Mouse (Mus musculus): ENCODE data around the gene Dbp. TPM values are rescaled to one million over a fixed set of nuclear protein-coding genes. Genes with fewer than 3 reads are reported as not detected.

The Dbp gene
- polyA plus RNA-seq, 1 experiment from 2014 or later = 4.7 TPM

DNA sequence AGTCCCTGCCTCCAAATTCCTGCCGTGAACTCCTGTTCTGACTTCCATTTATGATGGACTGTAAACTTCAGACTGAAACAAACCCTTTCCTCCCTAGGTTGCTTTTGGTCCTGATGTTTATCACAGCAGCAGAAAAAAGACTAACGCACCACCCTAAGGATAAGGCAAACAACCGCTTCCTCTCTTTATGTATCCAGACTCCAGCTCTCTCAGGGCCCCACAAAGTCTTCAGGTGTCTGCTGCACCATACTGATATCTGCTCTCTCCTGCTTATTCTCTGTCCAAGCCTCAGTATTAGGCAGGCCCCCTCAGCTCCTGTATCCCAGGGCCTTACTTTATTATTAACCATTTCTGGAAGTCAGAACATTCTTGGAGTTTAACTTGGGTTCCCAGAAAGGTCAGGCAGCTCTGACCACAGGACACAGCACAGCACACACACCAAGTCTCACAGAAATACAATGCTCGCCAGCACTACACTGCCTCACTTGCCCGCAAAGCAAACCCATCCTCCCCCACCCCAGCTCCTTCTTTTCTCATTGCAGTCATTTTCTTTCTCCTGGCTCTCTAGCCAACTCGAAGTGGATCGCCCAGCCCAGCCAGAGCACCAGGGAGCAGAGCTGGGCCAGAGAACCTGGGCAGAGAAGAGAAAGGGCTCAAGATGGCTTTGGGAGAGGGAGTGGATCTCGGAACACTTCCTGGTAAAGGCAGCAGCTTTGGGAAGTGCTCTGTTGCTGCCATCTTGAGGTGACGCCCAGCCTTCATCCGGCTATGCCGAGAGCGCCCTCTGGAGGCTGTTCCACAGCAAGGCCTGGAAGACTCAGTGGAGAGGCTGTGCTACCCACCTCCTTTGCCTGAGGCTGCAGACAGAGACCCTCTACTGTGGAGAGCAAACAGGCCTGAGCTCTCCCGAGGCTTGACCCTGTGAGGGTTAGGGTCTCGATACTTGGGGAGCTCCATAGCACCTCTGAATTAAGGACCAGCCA, 22.5 kb upstream of the Dbp start:
- Histone ChIP-seq H3K27ac (peak overlapping the region; percentile 84), H3K36me3 (no peaks in the 10 kb centered on the region), H3K27me3 (ENCODE audit: low read depth, poor library complexity, severe bottlenecking) (no peaks in the 10 kb centered on the region), H3K4me3 (peak overlapping the region; percentile 20; the same call in 1 of the 2 replicates), H3K9me3 (replicated peaks) (no peaks in the 10 kb centered on the region), H3K4me1 (peaks cover 43% of the 10 kb centered on the region)
- DNase-seq (ENCODE audit: low spot score) = peak; percentile 96
- 31% methylated on average over 14 of the region's 14 CpGs for WGBS

GRCm38 (mm10) chr7:45683396-45684050, 21.4 kb upstream of the Dbp start, which contains the start of gene Ntn5:
Ntn5 (plus strand) TSS chr7:45684022.
- H3K9me3 ChIP-seq (replicated peaks) = no peaks in the 10 kb centered on the region
- H3K4me1 ChIP-seq = peaks cover 43% of the 10 kb centered on the region
- no peak for DNase-seq (ENCODE audit: low spot score)
- no peaks in the 10 kb centered on the region for H3K27me3 ChIP-seq (ENCODE audit: low read depth, poor library complexity, severe bottlenecking)
- 72% methylated on average over 7 of the region's 7 CpGs for WGBS
- no peaks in the 10 kb centered on the region for H3K36me3 ChIP-seq
- H3K4me3 ChIP-seq = peak within 1 kb of the TSS; percentile 20; the same call in 1 of the 2 replicates
- H3K27ac ChIP-seq = peak within 1 kb of the TSS; percentile 84

- no peak for DNase-seq (ENCODE audit: low spot score)
- peak overlapping the region; percentile 54 for H3K27ac ChIP-seq
- no peaks in the 10 kb centered on the region for H3K27me3 ChIP-seq (ENCODE audit: low read depth, poor library complexity, severe bottlenecking)
- no peaks in the 10 kb centered on the region for H3K36me3 ChIP-seq
- WGBS = 39% methylated on average over 10 of the region's 10 CpGs
- peak overlapping the region; percentile 9; the same call in 1 of the 2 replicates for H3K4me3 ChIP-seq
- peaks cover 54% of the 10 kb centered on the region for H3K4me1 ChIP-seq
- H3K9me3 ChIP-seq (replicated peaks) = no peaks in the 10 kb centered on the region
These were observed 19.1 kb upstream of the Dbp start for GRCm38 (mm10) chr7:45685811-45686210.

DNA sequence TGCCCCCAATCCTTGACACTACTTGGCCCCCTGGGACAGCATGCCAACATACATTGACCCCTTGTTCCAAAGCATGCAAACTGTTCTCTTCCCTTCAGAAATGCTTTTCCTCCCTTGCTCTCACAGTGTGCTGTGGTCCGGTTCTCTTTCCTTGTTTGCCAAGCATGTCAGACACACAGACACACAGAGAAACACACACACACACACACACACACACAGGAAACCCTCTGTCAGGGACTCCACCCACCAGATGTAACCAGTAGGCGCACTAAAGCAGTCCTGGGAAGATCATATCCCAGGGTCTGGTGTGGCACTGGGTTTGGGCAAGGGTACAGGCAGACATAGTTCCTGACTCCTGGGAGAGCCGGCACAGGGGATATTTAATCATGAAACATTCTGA, 18.0 kb upstream of the Dbp start:
- H3K36me3 ChIP-seq = no peaks in the 10 kb centered on the region
- H3K27ac ChIP-seq = no peak overlapping the region; the same call in 1 of the 2 replicates
- no peak overlapping the region for H3K4me3 ChIP-seq
- WGBS = 89% methylated on average over 3 of the region's 3 CpGs
- DNase-seq (ENCODE audit: low spot score) = no peak
- no peaks in the 10 kb centered on the region for H3K27me3 ChIP-seq (ENCODE audit: low read depth, poor library complexity, severe bottlenecking)
- no peaks in the 10 kb centered on the region for H3K9me3 ChIP-seq (replicated peaks)
- H3K4me1 ChIP-seq = peaks cover 54% of the 10 kb centered on the region

- Histone ChIP-seq H3K4me1 (peaks cover 38% of the 10 kb centered on the region), H3K27ac (peak overlapping the region; percentile 7; the same call in 1 of the 2 replicates), H3K4me3 (no peak overlapping the region), H3K9me3 (replicated peaks) (no peaks in the 10 kb centered on the region), H3K27me3 (ENCODE audit: low read depth, poor library complexity, severe bottlenecking) (no peaks in the 10 kb centered on the region), H3K36me3 (no peaks in the 10 kb centered on the region)
- whole genome bisulfite sequencing = 61% methylated on average over 6 of the region's 6 CpGs
- DNase-seq (ENCODE audit: low spot score) = no peak
These were observed 15.8 kb upstream of the Dbp start for GRCm38 (mm10) chr7:45689099-45689498.

GRCm38 (mm10) chr7:45689800-45690199, 15.1 kb upstream of the Dbp start:
- 82% methylated on average over 11 of the region's 11 CpGs for WGBS
- H3K4me3 ChIP-seq = no peak overlapping the region
- no peak overlapping the region for H3K27ac ChIP-seq
- peaks cover 41% of the 10 kb centered on the region for H3K4me1 ChIP-seq
- no peaks in the 10 kb centered on the region for H3K36me3 ChIP-seq
- no peaks in the 10 kb centered on the region for H3K9me3 ChIP-seq (replicated peaks)
- no peak for DNase-seq (ENCODE audit: low spot score)
- H3K27me3 ChIP-seq (ENCODE audit: low read depth, poor library complexity, severe bottlenecking) = no peaks in the 10 kb centered on the region

GRCm38 (mm10) chr7:45692364-45692763, 12.5 kb upstream of the Dbp start:
- Histone ChIP-seq H3K27me3 (ENCODE audit: low read depth, poor library complexity, severe bottlenecking) (no peaks in the 10 kb centered on the region), H3K27ac (0 out of 2 replicates have a peak overlapping the region, but pooled peaks have one; percentile 30), H3K36me3 (no peaks in the 10 kb centered on the region), H3K9me3 (replicated peaks) (no peaks in the 10 kb centered on the region), H3K4me1 (peaks cover 33% of the 10 kb centered on the region), H3K4me3 (no peak overlapping the region)
- 85% methylated on average over 2 of the region's 2 CpGs for WGBS
- DNase-seq (ENCODE audit: low spot score) = no peak

DNA sequence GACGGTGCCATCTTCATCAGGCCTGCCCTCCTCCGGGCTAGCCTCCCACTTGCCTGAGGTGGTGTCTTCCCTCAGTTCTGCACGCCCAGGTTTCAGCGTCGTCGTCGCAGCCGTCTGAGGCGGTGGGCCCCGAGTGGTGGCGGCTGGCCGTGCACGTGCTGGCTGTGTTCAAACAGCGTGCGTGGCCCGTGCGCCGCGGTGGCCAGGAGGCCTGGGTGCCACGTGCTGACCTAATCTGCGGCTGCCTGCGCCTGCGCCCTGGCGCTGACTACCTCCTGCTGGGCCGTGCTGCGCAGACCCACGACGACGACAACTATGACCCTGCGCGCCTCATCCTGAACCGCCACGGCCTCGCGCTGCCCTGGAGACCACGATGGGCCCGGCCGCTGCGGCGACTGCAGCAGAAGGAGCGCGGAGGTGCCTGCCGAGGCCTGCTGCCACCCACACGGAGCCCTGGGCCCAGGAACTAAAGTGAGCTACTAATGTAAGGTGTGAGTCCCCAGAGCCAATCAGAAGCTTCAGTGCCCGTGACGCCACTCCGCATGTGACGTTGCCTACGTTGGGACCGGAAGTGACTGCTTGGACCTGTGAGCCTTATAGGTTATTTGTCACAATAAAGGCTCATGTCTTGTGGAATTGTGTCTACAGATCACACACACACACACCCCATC, 10.8 kb upstream of the Dbp start, which contains the start of gene Sec1:
TSS of gene Sec1 (minus strand) at position 482 of the 671 bp plus-strand sequence.
- Histone ChIP-seq H3K27me3 (ENCODE audit: low read depth, poor library complexity, severe bottlenecking) (peaks cover 14% of the 10 kb centered on the region), H3K27ac (peak within 1 kb of the TSS; percentile 76), H3K36me3 (no peaks in the 10 kb centered on the region), H3K9me3 (replicated peaks) (no peaks in the 10 kb centered on the region), H3K4me3 (no peak within 1 kb of the TSS), H3K4me1 (peaks cover 30% of the 10 kb centered on the region)
- no peak for DNase-seq (ENCODE audit: low spot score)
- 90% methylated on average over 50 of the region's 50 CpGs for WGBS

GRCm38 (mm10) chr7:45695098-45695497, 9.8 kb upstream of the Dbp start:
- Histone ChIP-seq H3K36me3 (no peaks in the 10 kb centered on the region), H3K4me3 (no peak overlapping the region), H3K27ac (peak overlapping the region; percentile 76), H3K27me3 (ENCODE audit: low read depth, poor library complexity, severe bottlenecking) (peaks cover 25% of the 10 kb centered on the region), H3K9me3 (replicated peaks) (no peaks in the 10 kb centered on the region), H3K4me1 (peaks cover 39% of the 10 kb centered on the region)
- peak; percentile 76 for DNase-seq (ENCODE audit: low spot score)
- WGBS = 14% methylated on average over 6 of the region's 6 CpGs

DNA sequence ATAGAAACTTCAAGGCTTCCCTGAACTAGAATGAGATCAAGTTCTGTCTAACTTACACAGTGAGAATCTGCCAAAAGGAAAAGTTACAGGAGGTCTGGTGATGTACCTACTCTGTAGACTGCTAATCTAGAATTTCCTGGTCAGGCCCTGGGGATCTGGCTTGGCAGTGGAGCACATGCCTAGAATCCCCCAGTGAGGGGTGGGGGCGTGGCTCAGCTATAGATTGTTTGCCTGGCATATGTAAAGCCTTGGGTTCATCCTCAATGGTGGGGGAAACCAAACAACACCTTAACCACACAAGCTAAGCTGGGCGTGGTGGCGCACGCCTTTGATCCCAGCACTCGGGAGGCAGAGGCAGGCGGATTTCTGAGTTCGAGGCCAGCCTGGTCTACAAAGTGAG, 7.0 kb upstream of the Dbp start:
- no peak overlapping the region for H3K27ac ChIP-seq

GRCm38 (mm10) chr7:45699523-45700141, 5.3 kb upstream of the Dbp start, which contains the start of gene Car11:
Car11 (plus strand) TSS chr7:45699843.
- Histone ChIP-seq H3K27ac (peak within 1 kb of the TSS; percentile 72), H3K36me3 (no peaks in the 10 kb centered on the region), H3K9me3 (replicated peaks) (no peaks in the 10 kb centered on the region), H3K4me3 (peak within 1 kb of the TSS; percentile 51), H3K27me3 (ENCODE audit: low read depth, poor library complexity, severe bottlenecking) (peaks cover 40% of the 10 kb centered on the region), H3K4me1 (peaks cover 51% of the 10 kb centered on the region)
- no peak for DNase-seq (ENCODE audit: low spot score)
- WGBS = 1% methylated on average over 36 of the region's 36 CpGs

More for the DNA sequence above, 7.0 kb upstream of the Dbp start:
- Histone ChIP-seq H3K4me3 (no peak overlapping the region), H3K4me1 (peaks cover 46% of the 10 kb centered on the region), H3K27me3 (ENCODE audit: low read depth, poor library complexity, severe bottlenecking) (peaks cover 40% of the 10 kb centered on the region), H3K9me3 (replicated peaks) (no peaks in the 10 kb centered on the region), H3K36me3 (no peaks in the 10 kb centered on the region)
- DNase-seq (ENCODE audit: low spot score) = no peak
- 87% methylated on average over 7 of the region's 7 CpGs for WGBS

Data from limb, embryonic 10.5 days (tissue).